Mouse (Mus musculus): ENCODE measurements around the gene Kdm8. TPM values are rescaled to one million over a fixed set of nuclear protein-coding genes. Genes with fewer than 3 reads are reported as not detected.

Gene Kdm8
- total RNA-seq, 4 experiments from 2014 or later = 4.8 to 8.5 (median 6.2) TPM

GRCm38 (mm10) chr7:125503374-125504092, 59.1 kb downstream of the Kdm8 start:
- DNase-seq = no peak

DNA sequence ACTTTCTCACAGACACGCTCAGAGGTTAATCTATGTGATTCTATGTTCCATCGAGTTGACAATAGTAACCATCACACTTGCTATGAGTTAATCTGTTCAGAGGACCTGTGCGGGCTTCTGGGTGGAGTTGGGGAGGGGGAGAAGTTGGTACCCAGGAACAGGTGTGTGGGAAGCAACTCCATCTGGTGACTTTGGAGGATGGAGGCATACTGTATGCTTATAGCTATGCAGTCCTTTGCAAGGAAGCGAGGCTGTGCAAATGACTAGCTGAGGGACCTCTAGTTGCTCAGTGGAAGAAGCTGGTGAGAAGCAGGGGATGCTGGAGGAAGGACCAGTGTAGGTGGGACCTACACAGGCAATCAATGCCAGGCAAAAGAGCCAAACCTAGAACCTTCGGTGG, 60.1 kb downstream of the Kdm8 start:
- DNase-seq = no peak

DNA sequence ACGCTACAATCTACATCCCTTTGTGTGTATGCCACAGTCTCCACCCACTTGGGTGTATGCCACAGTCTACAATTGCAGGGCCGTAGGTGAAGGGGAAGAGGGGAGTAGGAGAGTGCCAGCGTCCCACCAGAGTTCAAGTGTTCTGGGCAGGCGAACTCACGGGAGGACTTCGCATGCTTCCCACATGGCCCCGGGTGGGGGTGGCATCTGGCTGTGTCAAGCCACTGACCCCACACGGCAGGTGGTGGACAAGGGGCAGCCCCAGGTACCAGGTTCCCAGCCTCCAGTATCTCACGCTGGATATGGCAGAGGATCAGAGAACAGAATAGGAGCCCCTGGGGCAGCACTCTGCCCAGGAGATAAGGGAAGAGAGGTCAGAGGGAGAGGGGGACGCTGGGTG, 61.1 kb downstream of the Kdm8 start:
- no peak for DNase-seq

DNA sequence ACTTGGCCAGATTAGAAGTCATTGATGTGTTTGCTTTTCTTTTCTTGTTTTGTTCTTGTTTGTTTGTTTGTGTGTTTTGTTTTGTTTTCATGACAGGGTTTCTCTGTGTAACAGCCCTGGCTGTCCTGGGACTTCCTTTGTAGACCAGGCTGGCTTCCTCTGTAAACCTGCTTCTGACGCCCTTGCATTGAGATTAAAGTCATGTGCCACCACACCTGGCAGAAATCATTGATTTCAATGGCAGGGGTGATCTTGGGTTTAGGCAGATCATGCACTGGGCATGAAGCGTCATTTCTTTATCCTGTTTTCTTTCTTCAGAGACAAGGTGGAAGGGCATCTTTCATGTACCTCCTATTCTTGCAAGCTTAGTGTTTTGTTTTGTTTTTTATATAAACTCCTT, 62.8 kb downstream of the Kdm8 start:
- DNase-seq = no peak

- DNase-seq = no peak
Measured at GRCm38 (mm10) chr7:125511432-125511831, 67.0 kb downstream of the Kdm8 start.

GRCm38 (mm10) chr7:125511852-125512251, 67.4 kb downstream of the Kdm8 start:
- DNase-seq = no peak

Other genes with a start within 250 kb of the Kdm8 start
- 10 to 100 TPM; 49.6 to 62.7 (median 51.9) TPM for gene Nsmce1, start 46.9 kb downstream of the Kdm8 start, total RNA-seq (2022)
- 100 to 1,000 TPM in 2 of 4 experiments, 10 to 100 TPM in 2; 33.7 to 203 (median 102) TPM for gene Il4ra, start 107.4 kb downstream of the Kdm8 start, total RNA-seq (2022)
- 1 to 10 TPM in 2 of 4 experiments, under 1 TPM in 2; 0.70 to 1.6 (median 0.96) TPM for gene Il21r, start 158.8 kb downstream of the Kdm8 start, total RNA-seq (2022)

Measured in adrenal gland, adult 8-10 months (tissue).